Mouse (Mus musculus): ENCODE data around the gene Tgfb3. TPM values are rescaled to one million over a fixed set of nuclear protein-coding genes. Genes with fewer than 3 reads are reported as not detected.
A peak's percentile ranks its signal among the peaks of the same experiment; 100 is the strongest.

The Tgfb3 gene
- total RNA-seq (2014; fragmentation: Nextera tagmentation) (0.75 and 0.83 TPM in 2 replicates), total RNA-seq (2017) (0.44 and 0.99 TPM in 2 replicates), polyA plus RNA-seq (2012) (0.14 and 0.15 TPM in 2 replicates)

- H3K9me3 ChIP-seq (replicated peaks), result no peaks in the 10 kb centered on the region
- peaks cover 65% of the 10 kb centered on the region for H3K27me3 ChIP-seq (ENCODE audit: insufficient read depth, low read length)
- no peaks in the 10 kb centered on the region for H3K36me3 ChIP-seq (replicated peaks)
- H3K4me1 ChIP-seq (ENCODE audit: insufficient read depth, low read depth, low read length), result peaks cover 30% of the 10 kb centered on the region
- peak; percentile 62 for DNase-seq (ENCODE audit: low spot score)
- TF ChIP-seq POLR2AphosphoS5 (IDR thresholded peaks at IDR 0.05; ENCODE audit: insufficient replicate concordance, low read depth, low read length) (no peak), GATA1 (IDR thresholded peaks at IDR 0.05; ENCODE audit: borderline replicate concordance, low read length) (no peak), TAL1 (conservative IDR thresholded peaks at IDR 0.05; ENCODE audit: low read depth, low read length) (no peak)
- H3K4me3 ChIP-seq (ENCODE audit: low read depth, low read length), result peak within 1 kb of the TSS; percentile 69
- peak; percentile 41 for ATAC-seq (ENCODE audit: extremely low read depth, insufficient number of reproducible peaks, low FRiP score, poor library complexity, severe bottlenecking)
Measured at GRCm38 (mm10) chr12:86078553-86079201, at the start of gene Tgfb3. Gene Tgfb3, minus strand, starts transcription at chr12:86079041.

- H3K36me3 ChIP-seq (replicated peaks), result no peaks in the 10 kb centered on the region
- peaks cover 29% of the 10 kb centered on the region for H3K27me3 ChIP-seq (ENCODE audit: insufficient read depth, low read length)
- H3K4me1 ChIP-seq (ENCODE audit: insufficient read depth, low read depth, low read length), result no peaks in the 10 kb centered on the region
- TF ChIP-seq TAL1 (conservative IDR thresholded peaks at IDR 0.05; ENCODE audit: low read depth, low read length) (no peak), POLR2AphosphoS5 (IDR thresholded peaks at IDR 0.05; ENCODE audit: insufficient replicate concordance, low read depth, low read length) (no peak), GATA2 (IDR thresholded peaks at IDR 0.05; ENCODE audit: borderline replicate concordance, low read depth, low read length) (no peak), GATA1 (IDR thresholded peaks at IDR 0.05; ENCODE audit: borderline replicate concordance, low read length) (no peak), CTCF (IDR thresholded peaks at IDR 0.05; ENCODE audit: low read depth, low read length) (no peak)
- H3K4me3 ChIP-seq (ENCODE audit: low read depth, low read length), result no peak overlapping the region
- no peaks in the 10 kb centered on the region for H3K9me3 ChIP-seq (replicated peaks)
- no peak for ATAC-seq (ENCODE audit: extremely low read depth, insufficient number of reproducible peaks, low FRiP score, poor library complexity, severe bottlenecking)
- no peak for DNase-seq (ENCODE audit: low spot score)
Measured at GRCm38 (mm10) chr12:86128122-86128521, 49.3 kb upstream of the Tgfb3 start.

DNA sequence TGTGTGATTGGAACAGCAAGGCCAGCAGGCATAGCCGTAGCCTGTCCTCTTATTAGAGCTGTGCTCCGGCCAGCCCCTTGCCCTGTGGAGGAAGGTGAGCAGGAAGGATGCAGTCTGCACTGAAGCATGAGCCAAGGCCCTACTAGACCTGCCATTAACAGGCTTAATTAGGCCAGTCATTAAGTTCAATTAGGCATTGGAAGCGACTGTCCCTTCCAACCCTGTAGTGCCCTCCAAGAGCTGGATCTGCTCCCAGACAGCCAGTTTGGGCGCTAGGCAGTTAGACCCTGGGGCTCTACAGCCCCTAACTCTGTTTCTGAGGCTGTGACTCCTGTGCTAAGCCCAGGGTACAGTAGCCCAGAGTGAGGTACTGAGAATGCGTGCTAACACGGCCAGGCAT, 45.2 kb upstream of the Tgfb3 start:
- ATAC-seq (ENCODE audit: extremely low read depth, insufficient number of reproducible peaks, low FRiP score, poor library complexity, severe bottlenecking) (no peak), DNase-seq (ENCODE audit: low spot score) (no peak)
- no peak for TF ChIP-seq CTCF (IDR thresholded peaks at IDR 0.05; ENCODE audit: low read depth, low read length)
- TF ChIP-seq POLR2AphosphoS5 (IDR thresholded peaks at IDR 0.05; ENCODE audit: insufficient replicate concordance, low read depth, low read length), result no peak
- no peak for TF ChIP-seq TAL1 (conservative IDR thresholded peaks at IDR 0.05; ENCODE audit: low read depth, low read length)
- TF ChIP-seq GATA1 (IDR thresholded peaks at IDR 0.05; ENCODE audit: borderline replicate concordance, low read length), result no peak
- Histone ChIP-seq H3K36me3 (replicated peaks) (no peaks in the 10 kb centered on the region), H3K9me3 (replicated peaks) (no peaks in the 10 kb centered on the region), H3K27me3 (ENCODE audit: insufficient read depth, low read length) (peaks cover 16% of the 10 kb centered on the region), H3K4me3 (ENCODE audit: low read depth, low read length) (no peak overlapping the region), H3K4me1 (ENCODE audit: insufficient read depth, low read depth, low read length) (no peaks in the 10 kb centered on the region)

GRCm38 (mm10) chr12:86116295-86116835, 37.5 kb upstream of the Tgfb3 start:
- no peak for DNase-seq (ENCODE audit: low spot score)

DNA sequence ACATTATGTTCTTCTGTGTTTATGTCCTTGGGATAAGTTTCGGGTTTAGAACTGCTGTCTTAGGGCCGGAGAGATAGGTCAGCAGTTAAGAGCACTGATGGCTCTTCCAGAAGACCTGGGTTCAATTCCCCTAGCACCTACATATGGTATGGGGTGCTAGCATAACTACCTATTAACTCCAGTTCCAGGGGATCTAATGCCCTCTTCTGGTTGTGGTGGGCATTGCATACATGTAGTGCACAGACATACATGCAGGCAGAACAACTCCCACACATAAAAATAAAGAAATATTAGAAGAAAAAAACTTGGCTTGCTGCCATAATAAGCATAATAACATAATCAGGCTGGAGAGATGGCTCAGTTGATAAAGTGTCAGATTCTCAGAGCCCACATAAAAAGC, 31.8 kb upstream of the Tgfb3 start:
- DNase-seq (ENCODE audit: low spot score) (no peak), ATAC-seq (ENCODE audit: extremely low read depth, insufficient number of reproducible peaks, low FRiP score, poor library complexity, severe bottlenecking) (no peak)
- H3K9me3 ChIP-seq (replicated peaks), result no peaks in the 10 kb centered on the region
- H3K36me3 ChIP-seq (replicated peaks), result no peaks in the 10 kb centered on the region
- TF ChIP-seq TAL1 (conservative IDR thresholded peaks at IDR 0.05; ENCODE audit: low read depth, low read length) (no peak), CTCF (IDR thresholded peaks at IDR 0.05; ENCODE audit: low read depth, low read length) (peak; percentile 58; the same call in 1 of the 2 replicates), GATA1 (IDR thresholded peaks at IDR 0.05; ENCODE audit: borderline replicate concordance, low read length) (no peak)
- no peaks in the 10 kb centered on the region for H3K4me1 ChIP-seq (ENCODE audit: insufficient read depth, low read depth, low read length)
- peaks cover 44% of the 10 kb centered on the region for H3K27me3 ChIP-seq (ENCODE audit: insufficient read depth, low read length)
- no peak overlapping the region for H3K4me3 ChIP-seq (ENCODE audit: low read depth, low read length)

More at GRCm38 (mm10) chr12:86116295-86116835, 37.5 kb upstream of the Tgfb3 start:
- Histone ChIP-seq H3K27me3 (ENCODE audit: insufficient read depth, low read length) (peaks cover 37% of the 10 kb centered on the region), H3K4me3 (ENCODE audit: low read depth, low read length) (no peak overlapping the region), H3K36me3 (replicated peaks) (no peaks in the 10 kb centered on the region), H3K9me3 (replicated peaks) (no peaks in the 10 kb centered on the region), H3K4me1 (ENCODE audit: insufficient read depth, low read depth, low read length) (no peaks in the 10 kb centered on the region)
- no peak for ATAC-seq (ENCODE audit: extremely low read depth, insufficient number of reproducible peaks, low FRiP score, poor library complexity, severe bottlenecking)
- TF ChIP-seq GATA1 (IDR thresholded peaks at IDR 0.05; ENCODE audit: borderline replicate concordance, low read length), result no peak

GRCm38 (mm10) chr12:86109531-86109930, 30.7 kb upstream of the Tgfb3 start:
- Histone ChIP-seq H3K4me1 (ENCODE audit: insufficient read depth, low read depth, low read length) (no peaks in the 10 kb centered on the region), H3K4me3 (ENCODE audit: low read depth, low read length) (no peak overlapping the region), H3K27me3 (ENCODE audit: insufficient read depth, low read length) (peaks cover 41% of the 10 kb centered on the region), H3K36me3 (replicated peaks) (no peaks in the 10 kb centered on the region), H3K9me3 (replicated peaks) (no peaks in the 10 kb centered on the region)
- TF ChIP-seq GATA2 (IDR thresholded peaks at IDR 0.05; ENCODE audit: borderline replicate concordance, low read depth, low read length) (no peak), CTCF (IDR thresholded peaks at IDR 0.05; ENCODE audit: low read depth, low read length) (no peak), GATA1 (IDR thresholded peaks at IDR 0.05; ENCODE audit: borderline replicate concordance, low read length) (no peak), TAL1 (conservative IDR thresholded peaks at IDR 0.05; ENCODE audit: low read depth, low read length) (no peak), POLR2AphosphoS5 (IDR thresholded peaks at IDR 0.05; ENCODE audit: insufficient replicate concordance, low read depth, low read length) (no peak)
- no peak for ATAC-seq (ENCODE audit: extremely low read depth, insufficient number of reproducible peaks, low FRiP score, poor library complexity, severe bottlenecking)
- no peak for DNase-seq (ENCODE audit: low spot score)

Measured in G1E (cell line).